Mouse (Mus musculus): ENCODE measurements at regions not wholly inside any gene's neighbourhood (a gene's known extent, or its start where the extent isn't known, plus 50 kb on each side); places are given as distances from the start of the nearest gene placed in this dataset.

- intact Hi-C loops (cut with DNase I), result no loop called here
- no peak for DNase-seq
Observed at GRCm38 (mm10) chr13:5740805-5741204, 120.5 kb upstream of the Klf6 start.

GRCm38 (mm10) chr13:5744949-5745348, 116.3 kb upstream of the Klf6 start:
- intact Hi-C loops (cut with DNase I), result no loop called here
- DNase-seq, result no peak

GRCm38 (mm10) chr13:5757176-5757575, 104.1 kb upstream of the Klf6 start:
- DNase-seq, result no peak
- intact Hi-C loops (cut with DNase I), result no loop called here

GRCm38 (mm10) chr13:5757963-5758362, 103.3 kb upstream of the Klf6 start:
- no peak for DNase-seq
- intact Hi-C loops (cut with DNase I), result no loop called here

DNA sequence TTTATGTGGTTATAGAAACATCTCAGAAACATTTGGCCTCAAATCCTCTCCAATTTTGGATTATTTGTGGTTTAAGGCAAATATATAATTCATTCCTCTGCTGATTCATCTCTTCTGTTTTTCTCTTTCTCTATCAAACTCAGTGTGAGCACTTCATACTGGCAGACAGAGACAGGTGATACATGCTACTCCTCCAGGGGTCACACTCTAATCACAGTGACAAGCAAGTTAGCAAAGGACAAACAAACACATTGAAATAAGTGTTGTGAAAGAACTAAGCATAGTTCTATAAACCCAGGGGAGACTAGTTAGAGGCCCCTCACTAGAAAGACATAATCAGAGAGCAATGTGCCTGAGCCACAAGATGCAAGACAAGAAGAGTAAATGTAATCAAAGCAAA, 101.3 kb upstream of the Klf6 start:
- intact Hi-C loops (cut with DNase I), result no loop called here
- no peak for DNase-seq

DNA sequence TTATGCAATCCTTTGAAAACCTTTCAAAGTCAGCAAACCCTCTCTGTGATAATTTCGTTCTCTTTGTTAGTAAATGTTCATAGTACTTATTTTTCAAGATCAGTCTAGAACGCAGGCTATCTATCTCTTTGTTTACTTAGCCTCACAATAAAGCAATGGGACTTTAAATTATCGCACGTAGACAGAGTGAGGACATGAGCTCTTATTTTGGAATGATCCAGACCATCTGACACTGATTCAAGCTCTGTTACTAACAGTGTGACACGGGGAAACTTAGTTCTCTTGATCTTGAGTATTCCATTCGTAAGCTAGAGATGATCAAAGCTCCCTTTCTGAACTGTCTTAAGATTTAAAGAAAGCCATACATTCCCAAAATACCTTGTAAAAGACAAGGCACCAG, 94.9 kb upstream of the Klf6 start:
- intact Hi-C loops (cut with DNase I), result no loop called here
- DNase-seq, result no peak

DNA sequence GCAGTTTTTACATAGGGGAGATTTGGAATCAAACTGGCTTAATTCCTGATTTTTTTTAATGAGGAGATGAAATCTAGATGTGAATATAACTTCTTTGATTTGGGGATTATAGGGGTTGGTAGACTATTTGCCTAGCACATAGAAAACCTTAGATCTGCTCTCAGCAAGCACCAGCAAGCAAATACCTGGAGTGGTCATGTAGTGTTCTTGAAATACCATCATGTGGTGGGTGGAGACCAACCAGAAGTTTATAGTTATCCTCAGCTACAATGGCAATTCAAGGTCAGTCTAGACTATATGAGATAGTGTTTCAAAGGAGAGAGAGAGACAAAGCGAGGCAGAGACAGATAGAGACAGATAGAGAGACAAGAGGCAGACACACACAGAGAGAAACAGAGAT, 94.1 kb upstream of the Klf6 start:
- intact Hi-C loops (cut with DNase I), result no loop called here
- DNase-seq, result no peak

GRCm38 (mm10) chr13:5768699-5769098, 92.6 kb upstream of the Klf6 start:
- intact Hi-C loops (cut with DNase I), result no loop called here
- no peak for DNase-seq

GRCm38 (mm10) chr13:5769283-5770260, 91.7 kb upstream of the Klf6 start:
- intact Hi-C loops (cut with DNase I), result no loop called here
- DNase-seq, result no peak

- intact Hi-C loops (cut with DNase I), result no loop called here
- no peak for DNase-seq
Observed at GRCm38 (mm10) chr13:5773811-5774210, 87.5 kb upstream of the Klf6 start.

GRCm38 (mm10) chr13:5778443-5779171, 82.7 kb upstream of the Klf6 start:
- intact Hi-C loops (cut with DNase I), result no loop called here
- no peak for DNase-seq

GRCm38 (mm10) chr13:5779410-5779809, 81.9 kb upstream of the Klf6 start:
- no peak for DNase-seq
- intact Hi-C loops (cut with DNase I), result no loop called here

GRCm38 (mm10) chr13:5782540-5782939, 78.7 kb upstream of the Klf6 start:
- DNase-seq, result no peak
- intact Hi-C loops (cut with DNase I), result no loop called here

DNA sequence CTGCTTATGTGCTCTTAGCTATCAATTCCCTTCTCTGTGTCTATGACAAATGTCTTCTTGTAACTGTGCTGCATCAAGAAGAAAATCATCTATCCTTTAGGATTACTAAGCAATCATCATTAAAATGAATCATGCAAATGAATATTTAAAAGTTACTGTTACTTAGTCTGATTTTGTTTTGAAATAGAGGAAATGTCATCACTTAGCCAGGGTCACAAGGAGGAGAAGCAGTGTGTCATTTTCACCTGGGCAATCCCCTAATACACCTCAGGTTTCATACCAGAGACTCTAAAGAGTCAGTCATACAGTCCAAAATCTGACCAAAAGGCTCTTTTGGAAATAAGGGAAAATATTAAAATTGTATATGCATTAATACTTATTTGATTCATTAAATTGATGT, 74.2 kb upstream of the Klf6 start:
- no peak for DNase-seq
- intact Hi-C loops (cut with DNase I), result no loop called here

DNA sequence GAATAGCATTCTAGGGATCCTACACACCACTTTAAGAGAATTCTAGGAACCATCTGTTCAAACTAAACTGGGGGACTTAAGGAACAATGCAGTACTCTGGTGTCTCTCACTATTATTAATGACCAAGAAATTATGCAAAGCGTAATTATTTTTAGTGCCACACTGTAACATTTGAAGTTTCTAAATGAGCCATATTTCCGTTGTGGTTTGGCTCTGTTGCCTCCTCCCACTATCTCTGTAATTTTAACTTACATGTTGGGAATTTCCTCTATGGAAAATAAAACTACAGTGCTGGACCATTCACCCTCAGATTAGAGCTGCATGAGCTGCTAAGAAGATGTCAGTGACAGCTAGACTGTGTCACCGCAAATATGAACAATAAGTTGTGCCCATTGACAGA, 72.0 kb upstream of the Klf6 start:
- no peak for DNase-seq
- intact Hi-C loops (cut with DNase I), result no loop called here

GRCm38 (mm10) chr13:5802079-5802478, 59.2 kb upstream of the Klf6 start:
- intact Hi-C loops (cut with DNase I), result loop anchor here (5.0 to 10.0 kb wide), 3 partner anchors 75 to 1027 kb away; no protein-coding TSS in a partner anchor
- peak; percentile 36 to 45 for DNase-seq

DNA sequence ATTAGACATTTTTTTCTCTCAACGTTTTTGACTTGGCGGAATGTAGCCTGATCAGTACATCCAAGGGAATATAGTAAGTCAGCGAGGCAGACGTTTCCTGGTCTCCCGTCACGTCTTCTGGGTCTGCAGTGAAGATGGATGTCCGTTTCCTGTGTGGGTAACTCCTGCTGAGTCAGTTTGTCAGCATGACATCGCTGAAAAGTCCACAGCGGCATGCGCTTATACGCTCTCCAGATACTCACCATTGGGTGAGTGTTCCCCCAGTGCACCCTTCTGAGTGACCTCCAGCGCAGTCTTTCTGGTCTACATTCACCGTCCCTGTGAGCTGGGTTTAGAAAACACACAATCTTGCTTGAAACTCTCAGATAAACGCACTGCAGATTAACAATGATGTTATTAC, 58.5 kb upstream of the Klf6 start:
- DNase-seq, result peak in 1 of 2 experiments; percentile 14
- intact Hi-C loops (cut with DNase I), result loop anchor here (5.0 to 10.0 kb wide), 3 partner anchors 76 to 1028 kb away; no protein-coding TSS in a partner anchor

DNA sequence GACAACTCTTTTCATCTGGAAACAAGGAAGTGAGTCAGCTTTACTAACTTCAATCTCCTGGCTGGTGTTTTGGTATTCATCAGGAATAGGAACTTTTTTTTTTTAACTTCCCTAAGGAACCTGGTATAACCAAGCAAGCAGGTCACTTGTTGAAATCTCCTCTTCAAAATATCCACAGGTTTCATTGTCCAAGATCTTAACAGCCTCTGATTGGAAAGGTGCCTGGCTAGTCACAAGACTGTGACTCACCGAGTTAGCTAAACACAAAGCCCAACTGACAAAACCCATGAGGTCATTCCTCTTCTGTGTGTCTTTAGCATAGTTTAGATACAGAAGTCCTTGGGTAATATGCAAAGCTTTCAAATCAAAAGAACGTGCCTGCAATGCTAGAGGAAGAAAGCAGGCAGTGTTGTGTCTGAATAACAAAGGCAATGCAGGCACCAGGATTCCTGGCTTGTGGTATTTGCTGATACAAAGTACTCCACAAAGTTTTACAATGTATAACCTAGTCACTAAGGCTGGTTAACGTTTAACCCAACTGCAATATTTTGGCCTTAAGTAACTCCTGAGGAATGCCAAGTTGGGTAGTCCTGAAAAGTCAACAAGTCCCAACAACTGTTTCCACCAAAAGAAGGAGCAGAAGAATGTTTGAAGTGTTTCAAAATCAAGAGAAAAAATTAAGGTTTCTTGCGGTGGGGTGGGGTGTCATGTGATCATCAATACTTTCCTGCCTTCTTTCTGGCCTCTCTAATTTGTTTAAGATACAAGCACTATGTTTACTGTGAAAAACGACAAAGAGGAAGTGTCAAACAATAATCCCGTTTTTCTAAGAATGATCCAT, 57.5 kb upstream of the Klf6 start:
- DNase-seq, result peak; percentile 52 to 61
- intact Hi-C loops (cut with DNase I), result loop anchor here (1.0 to 10.0 kb wide), 4 partner anchors 58 to 1029 kb away; partner anchors contain the start of gene Klf6

GRCm38 (mm10) chr13:5804381-5804941, 56.8 kb upstream of the Klf6 start:
- intact Hi-C loops (cut with DNase I), result loop anchor here (1.0 to 10.0 kb wide), 4 partner anchors 57 to 1030 kb away; partner anchors contain the start of gene Klf6
- no peak for DNase-seq

DNA sequence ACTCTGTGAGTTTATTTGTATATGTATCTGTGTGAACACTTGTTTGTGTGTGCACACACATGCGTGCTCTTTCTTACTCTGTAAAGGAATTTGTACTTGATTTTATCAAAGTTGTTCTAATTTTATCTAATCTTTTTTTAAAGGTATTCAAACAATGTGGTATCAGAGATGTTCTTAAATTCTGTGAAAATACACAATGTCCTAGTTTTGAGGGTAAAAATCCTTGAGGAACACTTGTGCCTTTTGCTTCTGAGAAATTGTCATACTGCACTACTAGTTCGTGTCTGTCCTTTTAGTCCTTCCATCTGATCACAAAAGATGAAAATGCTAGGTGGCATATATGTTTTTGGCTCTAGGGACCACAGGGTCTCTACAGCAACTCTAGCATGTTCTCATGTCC, 52.9 kb upstream of the Klf6 start:
- no peak for DNase-seq

More for the DNA sequence above, 52.9 kb upstream of the Klf6 start:
- intact Hi-C loops (cut with DNase I), result loop anchor here (10.0 kb wide), 1 partner anchor 1034 kb away; no protein-coding TSS in a partner anchor
